Mouse (Mus musculus): ENCODE measurements around the gene Cxcl2. TPM values are rescaled to one million over a fixed set of nuclear protein-coding genes. Genes with fewer than 3 reads are reported as not detected.

Cxcl2 gene
- total RNA-seq (2017) = 76.6 and 85.8 TPM in 2 replicates

- peak; percentile 87 for ATAC-seq (ENCODE audit: extremely low read depth, insufficient number of reproducible peaks, low FRiP score, poor library complexity, severe bottlenecking)
Measured at GRCm38 (mm10) chr5:90903339-90904020, at the start of gene Cxcl2. Gene Cxcl2 (plus strand): TSS chr5:90903871.

GRCm38 (mm10) chr5:90855308-90856230, 48.1 kb upstream of the Cxcl2 start:
- no peak for ATAC-seq (ENCODE audit: extremely low read depth, insufficient number of reproducible peaks, low FRiP score, poor library complexity, severe bottlenecking)

GRCm38 (mm10) chr5:90857463-90857862, 46.2 kb upstream of the Cxcl2 start:
- no peak for ATAC-seq (ENCODE audit: extremely low read depth, insufficient number of reproducible peaks, low FRiP score, poor library complexity, severe bottlenecking)

- ATAC-seq (ENCODE audit: extremely low read depth, insufficient number of reproducible peaks, low FRiP score, poor library complexity, severe bottlenecking) = no peak
Measured at GRCm38 (mm10) chr5:90858429-90858828, 45.2 kb upstream of the Cxcl2 start.

DNA sequence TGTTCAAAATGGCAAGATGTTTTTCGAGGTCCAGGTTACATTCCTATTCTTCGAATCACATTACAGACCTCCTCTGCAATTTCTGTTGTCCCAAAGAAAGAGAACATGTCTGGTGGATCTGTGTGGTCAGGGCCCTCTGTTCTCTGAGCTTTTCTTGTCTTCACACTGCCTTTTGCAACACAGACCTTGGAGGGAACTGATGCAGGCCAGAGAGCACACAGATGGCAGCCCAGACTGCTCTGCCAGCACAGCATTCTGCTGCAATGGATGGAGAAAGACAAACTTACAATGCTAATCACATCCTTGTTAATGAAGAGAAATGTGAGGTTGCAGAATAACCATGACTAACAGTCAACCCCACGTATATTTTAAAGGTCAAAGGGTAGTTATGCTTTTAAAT, 44.6 kb upstream of the Cxcl2 start:
- ATAC-seq (ENCODE audit: extremely low read depth, insufficient number of reproducible peaks, low FRiP score, poor library complexity, severe bottlenecking) = no peak

DNA sequence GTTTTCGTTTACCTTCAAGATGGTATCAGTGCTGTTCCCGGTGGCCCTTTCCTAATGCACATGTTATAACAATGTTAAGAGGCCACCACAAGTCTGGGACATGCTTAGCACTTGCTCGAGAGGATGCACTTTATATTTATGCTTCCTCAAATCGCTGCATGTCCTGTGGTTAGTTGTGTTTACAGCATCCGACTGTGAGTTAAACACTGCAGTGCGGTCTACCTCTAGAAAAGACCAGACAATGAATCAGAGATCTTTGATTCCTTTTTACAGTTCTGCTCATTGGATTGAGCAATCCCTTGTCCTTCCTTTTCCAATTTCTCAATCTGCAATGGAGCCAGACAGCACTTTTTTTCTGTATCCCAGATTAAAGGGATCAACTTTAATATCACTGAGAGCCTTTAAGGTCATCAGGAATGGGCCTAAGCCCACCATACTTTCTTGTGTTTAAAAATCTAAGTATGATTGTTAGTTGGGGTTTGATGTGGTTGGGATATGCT, 41.7 kb upstream of the Cxcl2 start:
- no peak for ATAC-seq (ENCODE audit: extremely low read depth, insufficient number of reproducible peaks, low FRiP score, poor library complexity, severe bottlenecking)

DNA sequence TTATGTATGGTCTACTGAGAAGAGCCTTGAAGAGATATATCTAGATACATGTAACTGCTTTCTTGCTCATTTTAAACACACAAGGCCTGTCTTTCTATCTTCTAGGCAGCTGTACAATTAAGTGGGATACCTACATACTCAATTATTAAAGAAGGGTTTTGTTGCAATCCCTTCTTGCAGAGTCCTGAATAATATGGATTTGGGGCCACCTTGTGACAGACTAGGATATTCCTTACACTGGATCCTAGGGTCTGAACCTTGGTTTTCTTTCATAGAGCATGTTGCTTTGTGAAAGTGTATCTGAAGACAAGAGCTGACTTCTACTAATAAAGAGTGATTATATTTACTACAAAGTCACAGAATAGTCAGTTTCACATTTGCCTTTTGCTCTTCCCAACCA, 36.9 kb upstream of the Cxcl2 start:
- no peak for ATAC-seq (ENCODE audit: extremely low read depth, insufficient number of reproducible peaks, low FRiP score, poor library complexity, severe bottlenecking)

GRCm38 (mm10) chr5:90872377-90872776, 31.3 kb upstream of the Cxcl2 start:
- ATAC-seq (ENCODE audit: extremely low read depth, insufficient number of reproducible peaks, low FRiP score, poor library complexity, severe bottlenecking) = no peak

- ATAC-seq (ENCODE audit: extremely low read depth, insufficient number of reproducible peaks, low FRiP score, poor library complexity, severe bottlenecking) = no peak
Measured at GRCm38 (mm10) chr5:90876045-90876444, 27.6 kb upstream of the Cxcl2 start.

GRCm38 (mm10) chr5:90876471-90877172, 27.0 kb upstream of the Cxcl2 start:
- ATAC-seq (ENCODE audit: extremely low read depth, insufficient number of reproducible peaks, low FRiP score, poor library complexity, severe bottlenecking) = no peak

DNA sequence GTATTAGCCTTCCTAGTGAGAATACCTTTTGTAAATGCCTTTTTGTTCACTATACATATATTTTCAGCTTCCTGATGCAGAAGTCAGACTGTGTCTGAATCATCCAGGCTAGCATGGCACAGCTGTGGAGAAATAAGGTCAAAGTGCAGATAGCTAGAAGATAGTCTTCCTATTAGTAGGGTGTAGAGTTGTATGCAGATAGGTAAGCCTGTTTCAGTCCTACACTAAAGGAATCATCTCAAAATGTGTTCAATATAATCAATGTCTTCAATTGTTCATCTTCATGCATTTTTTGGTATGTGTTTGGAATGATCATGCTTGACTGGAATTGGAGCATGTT, 26.5 kb upstream of the Cxcl2 start:
- ATAC-seq (ENCODE audit: extremely low read depth, insufficient number of reproducible peaks, low FRiP score, poor library complexity, severe bottlenecking) = no peak

GRCm38 (mm10) chr5:90879307-90880014, 24.2 kb upstream of the Cxcl2 start:
- no peak for ATAC-seq (ENCODE audit: extremely low read depth, insufficient number of reproducible peaks, low FRiP score, poor library complexity, severe bottlenecking)

DNA sequence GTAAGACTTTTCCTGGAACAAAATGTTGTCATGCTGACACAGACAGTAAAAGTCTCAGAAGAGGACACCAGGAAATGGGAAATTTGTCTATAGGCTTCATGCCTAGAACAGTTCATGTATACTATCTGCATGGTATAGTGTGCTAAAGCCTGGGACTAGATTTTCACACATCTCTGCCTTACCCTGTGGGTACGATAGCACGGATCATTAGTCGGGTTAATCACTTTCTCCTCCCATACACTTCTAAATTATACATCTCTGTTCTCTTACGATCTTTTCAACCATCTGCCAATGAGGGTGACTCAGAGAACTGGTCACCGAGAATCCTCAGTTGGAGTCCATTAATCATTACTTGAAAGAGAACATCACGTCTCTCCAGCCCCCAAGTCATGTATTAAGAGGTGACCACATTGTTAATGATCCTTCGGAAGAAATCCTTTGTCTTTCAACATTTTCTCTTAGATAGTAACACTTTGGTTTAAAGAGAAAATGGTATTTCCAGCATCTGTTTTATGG, 23.3 kb upstream of the Cxcl2 start:
- ATAC-seq (ENCODE audit: extremely low read depth, insufficient number of reproducible peaks, low FRiP score, poor library complexity, severe bottlenecking) = no peak

DNA sequence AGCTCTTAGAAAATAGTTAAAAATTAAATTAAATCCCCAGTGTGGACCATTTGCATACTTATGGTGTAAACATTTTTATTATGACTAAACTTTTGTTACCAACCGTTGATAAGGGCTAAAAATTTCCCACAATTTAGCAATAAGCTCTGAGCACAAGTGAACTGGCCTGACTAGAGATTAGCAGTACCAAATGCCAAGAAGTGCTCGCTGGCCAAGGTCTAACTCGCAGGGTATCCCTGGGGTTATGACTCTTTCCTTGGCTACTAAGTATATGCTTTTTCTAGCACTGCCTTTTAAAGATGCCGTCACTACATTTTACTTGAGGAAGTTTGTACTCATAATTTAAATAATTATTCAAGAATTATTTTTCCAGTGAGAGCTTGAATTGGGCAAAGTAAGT, 22.6 kb upstream of the Cxcl2 start:
- ATAC-seq (ENCODE audit: extremely low read depth, insufficient number of reproducible peaks, low FRiP score, poor library complexity, severe bottlenecking) = no peak

DNA sequence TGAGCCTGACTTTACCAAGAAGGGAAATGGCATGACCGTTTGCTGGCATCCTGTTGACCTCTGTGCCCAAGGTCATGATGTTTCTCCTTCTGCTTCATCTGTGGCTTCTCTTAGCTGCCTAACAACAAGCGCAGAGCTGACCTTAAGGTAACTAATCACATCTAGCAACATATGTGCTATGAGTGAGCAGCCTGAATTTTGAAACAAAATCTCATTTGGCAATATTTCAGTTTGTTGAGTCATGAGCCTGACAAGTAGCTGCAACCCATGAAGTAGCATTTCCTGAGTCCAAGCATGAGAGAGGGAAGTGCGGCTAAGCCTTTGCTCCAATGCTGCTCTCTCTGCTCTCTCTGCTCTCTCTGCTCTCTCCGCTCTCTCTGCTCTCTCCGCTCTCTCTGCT, 22.0 kb upstream of the Cxcl2 start:
- peak; percentile 95 for ATAC-seq (ENCODE audit: extremely low read depth, insufficient number of reproducible peaks, low FRiP score, poor library complexity, severe bottlenecking)

GRCm38 (mm10) chr5:90882146-90882545, 21.5 kb upstream of the Cxcl2 start:
- ATAC-seq (ENCODE audit: extremely low read depth, insufficient number of reproducible peaks, low FRiP score, poor library complexity, severe bottlenecking) = no peak

- ATAC-seq (ENCODE audit: extremely low read depth, insufficient number of reproducible peaks, low FRiP score, poor library complexity, severe bottlenecking) = no peak
Measured at GRCm38 (mm10) chr5:90884628-90885242, 18.9 kb upstream of the Cxcl2 start.

GRCm38 (mm10) chr5:90888661-90889060, 15.0 kb upstream of the Cxcl2 start:
- no peak for ATAC-seq (ENCODE audit: extremely low read depth, insufficient number of reproducible peaks, low FRiP score, poor library complexity, severe bottlenecking)

Data from neutrophil, adult 5-6 weeks (primary cell).